Mouse (Mus musculus) liver, embryonic 14.5 days (tissue): ENCODE measurements at regions not wholly inside any gene's neighbourhood (a gene's known extent, or its start where the extent isn't known, plus 50 kb on each side); places are given as distances from the start of the nearest gene placed in this dataset.

ENCODE experiments used
- CTCF ChIP-seq: IDR thresholded peaks from 2 replicates; pipeline ENCODE4 v1.5.1; 2016; ENCODE audit warnings: antibody characterized with exemption, low read depth, control low read depth
- EP300 ChIP-seq: IDR thresholded peaks from 2 replicates; pipeline ENCODE4 v1.6.1; 2016; ENCODE audit warnings: antibody characterized with exemption, low read depth

GRCm38 (mm10) chr17:49206708-49207107 lies 221.5 kb upstream of the Mocs1 start:
- TF ChIP-seq CTCF = no peak
- no peak for TF ChIP-seq EP300
